Mouse (Mus musculus): ENCODE results near the gene Sorcs3.

Gene Sorcs3

GRCm38 (mm10) chr19:48378006-48378540 lies 172.2 kb downstream of the Sorcs3 start:
- DNase-seq (ENCODE audit: low read depth, low spot score) = no peak

GRCm38 (mm10) chr19:48391551-48391950 lies 185.7 kb downstream of the Sorcs3 start:
- no peak for DNase-seq (ENCODE audit: low read depth, low spot score)

GRCm38 (mm10) chr19:48404774-48405495 lies 199.1 kb downstream of the Sorcs3 start:
- DNase-seq (ENCODE audit: low read depth, low spot score) = no peak

- DNase-seq (ENCODE audit: low read depth, low spot score) = no peak
Measured at GRCm38 (mm10) chr19:48408221-48408620, 202.4 kb downstream of the Sorcs3 start.

GRCm38 (mm10) chr19:48411332-48411731 lies 205.5 kb downstream of the Sorcs3 start:
- no peak for DNase-seq (ENCODE audit: low read depth, low spot score)

GRCm38 (mm10) chr19:48413836-48414235 lies 208.0 kb downstream of the Sorcs3 start:
- DNase-seq (ENCODE audit: low read depth, low spot score) = no peak

GRCm38 (mm10) chr19:48418356-48418755 lies 212.5 kb downstream of the Sorcs3 start:
- DNase-seq (ENCODE audit: low read depth, low spot score) = no peak

GRCm38 (mm10) chr19:48429263-48429662 lies 223.4 kb downstream of the Sorcs3 start:
- DNase-seq (ENCODE audit: low read depth, low spot score) = no peak

GRCm38 (mm10) chr19:48429755-48430154 lies 223.9 kb downstream of the Sorcs3 start:
- no peak for DNase-seq (ENCODE audit: low read depth, low spot score)

GRCm38 (mm10) chr19:48430328-48430727 lies 224.5 kb downstream of the Sorcs3 start:
- no peak for DNase-seq (ENCODE audit: low read depth, low spot score)

GRCm38 (mm10) chr19:48438450-48438849 lies 232.6 kb downstream of the Sorcs3 start:
- no peak for DNase-seq (ENCODE audit: low read depth, low spot score)

GRCm38 (mm10) chr19:48461141-48461540 lies 255.3 kb downstream of the Sorcs3 start:
- no peak for DNase-seq (ENCODE audit: low read depth, low spot score)

- no peak for DNase-seq (ENCODE audit: low read depth, low spot score)
Measured at GRCm38 (mm10) chr19:48462426-48462825, 256.6 kb downstream of the Sorcs3 start.

- no peak for DNase-seq (ENCODE audit: low read depth, low spot score)
Measured at GRCm38 (mm10) chr19:48463494-48463893, 257.7 kb downstream of the Sorcs3 start.

GRCm38 (mm10) chr19:48467471-48467870 lies 261.6 kb downstream of the Sorcs3 start:
- no peak for DNase-seq (ENCODE audit: low read depth, low spot score)

- no peak for DNase-seq (ENCODE audit: low read depth, low spot score)
Measured at GRCm38 (mm10) chr19:48469791-48470410, 264.1 kb downstream of the Sorcs3 start.

GRCm38 (mm10) chr19:48471927-48472326 lies 266.1 kb downstream of the Sorcs3 start:
- DNase-seq (ENCODE audit: low read depth, low spot score) = no peak

GRCm38 (mm10) chr19:48475784-48476410 lies 270.1 kb downstream of the Sorcs3 start:
- DNase-seq (ENCODE audit: low read depth, low spot score) = no peak

- no peak for DNase-seq (ENCODE audit: low read depth, low spot score)
Measured at GRCm38 (mm10) chr19:48478864-48479263, 273.0 kb downstream of the Sorcs3 start.

GRCm38 (mm10) chr19:48482946-48483345 lies 277.1 kb downstream of the Sorcs3 start:
- DNase-seq (ENCODE audit: low read depth, low spot score) = no peak

GRCm38 (mm10) chr19:48491111-48491510 lies 285.3 kb downstream of the Sorcs3 start:
- no peak for DNase-seq (ENCODE audit: low read depth, low spot score)

- no peak for DNase-seq (ENCODE audit: low read depth, low spot score)
Measured at GRCm38 (mm10) chr19:48503896-48504620, 298.2 kb downstream of the Sorcs3 start.

Measured in CD4-positive helper T cell, adult 2 months (primary cell).